Mouse (Mus musculus): Measurements from ENCODE around the gene Tec. TPM values are rescaled to one million over a fixed set of nuclear protein-coding genes. Genes with fewer than 3 reads are reported as not detected.

Tec gene
- polyA plus RNA-seq, 1 experiment from 2014 or later, result 9.5 TPM

GRCm38 (mm10) chr5:72882412-72882765, 14.1 kb upstream of the Tec start:
- H3K36me3 ChIP-seq (ENCODE audit: control insufficient read depth, insufficient read depth, low read length), result no peaks in the 10 kb centered on the region
- H3K9ac ChIP-seq (ENCODE audit: low read length), result no peak overlapping the region
- no peak for TF ChIP-seq EP300 (optimal IDR thresholded peaks at IDR 0.05)
- TF ChIP-seq CTCF (IDR thresholded peaks at IDR 0.05; ENCODE audit: low read depth), result no peak
- H3K4me2 ChIP-seq (replicated peaks; ENCODE audit: low read depth), result no peak overlapping the region
- no peak overlapping the region for H3K4me3 ChIP-seq (ENCODE audit: low read depth, low read length)
- DNase-seq (ENCODE audit: low spot score) (no peak), ATAC-seq (ENCODE audit: low FRiP score, low TSS enrichment) (no peak)
- H3K27me3 ChIP-seq (ENCODE audit: control insufficient read depth, insufficient read depth, low read length), result no peaks in the 10 kb centered on the region
- no peaks in the 10 kb centered on the region for H3K9me3 ChIP-seq (ENCODE audit: control insufficient read depth, low read length)
- H3K27ac ChIP-seq (replicated peaks), result no peak overlapping the region
- H3K4me1 ChIP-seq (replicated peaks; ENCODE audit: control insufficient read depth, insufficient read depth), result no peaks in the 10 kb centered on the region
- WGBS, result 52% methylated on average over 2 of the region's 2 CpGs

DNA sequence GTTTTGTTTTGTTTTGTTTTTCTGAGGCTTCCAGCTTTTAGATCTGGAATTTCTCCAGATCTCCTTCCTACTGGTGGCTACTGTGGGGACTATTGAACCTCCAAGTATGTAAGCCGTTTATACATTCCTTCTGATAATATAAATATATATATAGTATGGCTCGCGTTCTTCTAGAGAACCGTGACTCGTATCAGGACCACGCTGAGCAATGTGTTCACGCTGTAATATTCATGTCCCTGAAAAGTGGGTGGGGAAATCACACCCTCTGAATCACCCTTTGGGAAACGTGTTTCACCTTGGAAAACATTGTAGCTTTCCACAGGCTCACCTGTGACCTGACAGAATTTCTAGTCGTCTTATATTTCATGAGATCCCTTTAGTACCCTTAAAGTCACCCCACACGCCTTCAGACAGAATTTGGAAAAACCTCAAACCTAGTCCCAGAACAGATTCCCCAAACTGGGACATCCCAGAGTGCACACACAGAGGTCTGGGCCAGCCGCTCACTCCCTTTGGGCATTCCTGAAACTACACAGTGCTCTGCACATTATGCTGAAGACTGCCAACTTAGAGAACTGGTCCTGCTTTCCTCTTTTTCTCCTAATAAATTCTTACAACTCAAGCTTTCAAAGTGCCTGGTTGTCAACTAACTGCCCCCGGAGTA, 13.6 kb upstream of the Tec start:
- TF ChIP-seq CTCF (IDR thresholded peaks at IDR 0.05; ENCODE audit: low read depth) (no peak), EP300 (optimal IDR thresholded peaks at IDR 0.05) (no peak)

DNA sequence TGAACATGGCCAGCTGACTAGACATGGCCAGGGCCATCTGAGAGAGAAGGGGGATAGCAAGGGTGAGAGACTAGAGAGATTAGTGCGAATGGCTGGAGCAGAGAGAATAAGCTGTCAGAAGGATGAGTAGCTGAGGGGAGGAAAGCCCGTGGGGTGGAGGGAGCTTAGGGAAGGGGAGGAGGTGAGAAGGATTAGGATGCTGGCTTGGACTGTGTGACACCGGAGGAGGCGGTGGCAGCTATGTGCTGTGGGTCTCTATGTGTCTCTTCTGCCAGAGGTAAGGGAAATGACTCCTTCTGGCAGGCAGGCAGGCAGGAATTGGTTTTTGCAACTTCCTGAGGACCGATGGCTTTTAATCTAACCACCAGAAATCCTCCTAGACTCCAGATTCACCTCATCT, 11.5 kb upstream of the Tec start:
- Histone ChIP-seq H3K4me2 (replicated peaks; ENCODE audit: low read depth) (no peak overlapping the region), H3K36me3 (ENCODE audit: control insufficient read depth, insufficient read depth, low read length) (no peaks in the 10 kb centered on the region), H3K4me1 (replicated peaks; ENCODE audit: control insufficient read depth, insufficient read depth) (no peaks in the 10 kb centered on the region), H3K4me3 (ENCODE audit: low read depth, low read length) (no peak overlapping the region), H3K9ac (ENCODE audit: low read length) (no peak overlapping the region), H3K27me3 (ENCODE audit: control insufficient read depth, insufficient read depth, low read length) (no peaks in the 10 kb centered on the region), H3K27ac (replicated peaks) (no peak overlapping the region), H3K9me3 (ENCODE audit: control insufficient read depth, low read length) (no peaks in the 10 kb centered on the region)
- 32% methylated on average over 5 of the region's 5 CpGs for WGBS
- ATAC-seq (ENCODE audit: low FRiP score, low TSS enrichment) (no peak), DNase-seq (ENCODE audit: low spot score) (no peak)
- TF ChIP-seq CTCF (IDR thresholded peaks at IDR 0.05; ENCODE audit: low read depth), result no peak
- TF ChIP-seq EP300 (optimal IDR thresholded peaks at IDR 0.05), result no peak

More for the DNA sequence above, 13.6 kb upstream of the Tec start:
- no peaks in the 10 kb centered on the region for H3K36me3 ChIP-seq (ENCODE audit: control insufficient read depth, insufficient read depth, low read length)
- no peak overlapping the region for H3K4me3 ChIP-seq (ENCODE audit: low read depth, low read length)
- ATAC-seq (ENCODE audit: low FRiP score, low TSS enrichment) (no peak), DNase-seq (ENCODE audit: low spot score) (no peak)
- 40% methylated on average over 12 of the region's 12 CpGs for WGBS
- H3K4me1 ChIP-seq (replicated peaks; ENCODE audit: control insufficient read depth, insufficient read depth), result no peaks in the 10 kb centered on the region
- no peak overlapping the region for H3K9ac ChIP-seq (ENCODE audit: low read length)
- no peaks in the 10 kb centered on the region for H3K27me3 ChIP-seq (ENCODE audit: control insufficient read depth, insufficient read depth, low read length)
- H3K9me3 ChIP-seq (ENCODE audit: control insufficient read depth, low read length), result no peaks in the 10 kb centered on the region
- no peak overlapping the region for H3K4me2 ChIP-seq (replicated peaks; ENCODE audit: low read depth)
- no peak overlapping the region for H3K27ac ChIP-seq (replicated peaks)

GRCm38 (mm10) chr5:72871114-72871513, 2.8 kb upstream of the Tec start:
- H3K4me2 ChIP-seq (replicated peaks; ENCODE audit: low read depth), result no peak overlapping the region
- no peak for ATAC-seq (ENCODE audit: low FRiP score, low TSS enrichment)
- no peak overlapping the region for H3K27ac ChIP-seq (replicated peaks)
- no peaks in the 10 kb centered on the region for H3K36me3 ChIP-seq (ENCODE audit: control insufficient read depth, insufficient read depth, low read length)
- H3K4me3 ChIP-seq (ENCODE audit: low read depth, low read length), result no peak overlapping the region
- H3K9me3 ChIP-seq (ENCODE audit: control insufficient read depth, low read length), result no peaks in the 10 kb centered on the region
- H3K9ac ChIP-seq (ENCODE audit: low read length), result no peak overlapping the region
- WGBS, result 77% methylated on average over 4 of the region's 4 CpGs
- no peak for DNase-seq (ENCODE audit: low spot score)
- TF ChIP-seq EP300 (optimal IDR thresholded peaks at IDR 0.05) (no peak), CTCF (IDR thresholded peaks at IDR 0.05; ENCODE audit: low read depth) (peak; percentile 48)
- no peaks in the 10 kb centered on the region for H3K27me3 ChIP-seq (ENCODE audit: control insufficient read depth, insufficient read depth, low read length)
- no peaks in the 10 kb centered on the region for H3K4me1 ChIP-seq (replicated peaks; ENCODE audit: control insufficient read depth, insufficient read depth)

GRCm38 (mm10) chr5:72869779-72870608, 1.7 kb upstream of the Tec start:
- Histone ChIP-seq H3K4me3 (ENCODE audit: low read depth, low read length) (no peak overlapping the region), H3K27ac (replicated peaks) (no peak overlapping the region), H3K4me1 (replicated peaks; ENCODE audit: control insufficient read depth, insufficient read depth) (no peaks in the 10 kb centered on the region), H3K9me3 (ENCODE audit: control insufficient read depth, low read length) (no peaks in the 10 kb centered on the region), H3K27me3 (ENCODE audit: control insufficient read depth, insufficient read depth, low read length) (no peaks in the 10 kb centered on the region), H3K4me2 (replicated peaks; ENCODE audit: low read depth) (no peak overlapping the region), H3K36me3 (ENCODE audit: control insufficient read depth, insufficient read depth, low read length) (no peaks in the 10 kb centered on the region), H3K9ac (ENCODE audit: low read length) (no peak overlapping the region)
- ATAC-seq (ENCODE audit: low FRiP score, low TSS enrichment), result no peak
- no peak for TF ChIP-seq EP300 (optimal IDR thresholded peaks at IDR 0.05)
- no peak for TF ChIP-seq CTCF (IDR thresholded peaks at IDR 0.05; ENCODE audit: low read depth)
- 77% methylated on average over 14 of the region's 14 CpGs for WGBS
- DNase-seq (ENCODE audit: low spot score), result no peak

Data from stomach, postnatal 0 days (tissue).